Mouse (Mus musculus): ENCODE results near the gene Epc2. TPM values are rescaled to one million over a fixed set of nuclear protein-coding genes. Genes with fewer than 3 reads are reported as not detected.

Gene Epc2
- polyA plus RNA-seq, 1 experiment, result 14.0 TPM

- no peaks in the 10 kb centered on the region for H3K4me1 ChIP-seq (replicated peaks; ENCODE audit: control insufficient read depth, insufficient read depth, low read length)
- no peaks in the 10 kb centered on the region for H3K27me3 ChIP-seq (ENCODE audit: control insufficient read depth, insufficient read depth, low read length)
- no peak overlapping the region for H3K27ac ChIP-seq (ENCODE audit: control insufficient read depth, insufficient read depth, low read length)
- peaks cover 25% of the 10 kb centered on the region for H3K36me3 ChIP-seq (ENCODE audit: control insufficient read depth, insufficient read depth, low read length)
- TF ChIP-seq CTCF (IDR thresholded peaks at IDR 0.05; ENCODE audit: borderline replicate concordance, control insufficient read depth, extremely low read depth, insufficient read depth, low read length, poor library complexity) (no peak), POLR2A (IDR thresholded peaks at IDR 0.05; ENCODE audit: control insufficient read depth, extremely low read depth, insufficient read depth, low read length, poor library complexity) (no peak)
- H3K4me3 ChIP-seq (ENCODE audit: control insufficient read depth, insufficient read depth, low read length), result no peak overlapping the region
- WGBS, result 82% methylated on average over 2 of the region's 2 CpGs
- no peak for DNase-seq
These were observed 101.8 kb downstream of the Epc2 start for GRCm38 (mm10) chr2:49553096-49553495.

- 92% methylated on average over 4 of the region's 4 CpGs for WGBS
- no peak overlapping the region for H3K4me3 ChIP-seq (ENCODE audit: control insufficient read depth, insufficient read depth, low read length)
- no peak for DNase-seq
- peaks cover 4% of the 10 kb centered on the region; the same call in 1 of the 2 replicates for H3K36me3 ChIP-seq (ENCODE audit: control insufficient read depth, insufficient read depth, low read length)
- no peaks in the 10 kb centered on the region for H3K4me1 ChIP-seq (replicated peaks; ENCODE audit: control insufficient read depth, insufficient read depth, low read length)
- no peaks in the 10 kb centered on the region for H3K27me3 ChIP-seq (ENCODE audit: control insufficient read depth, insufficient read depth, low read length)
- H3K27ac ChIP-seq (ENCODE audit: control insufficient read depth, insufficient read depth, low read length), result no peak overlapping the region
- no peak for TF ChIP-seq CTCF (IDR thresholded peaks at IDR 0.05; ENCODE audit: borderline replicate concordance, control insufficient read depth, extremely low read depth, insufficient read depth, low read length, poor library complexity)
- TF ChIP-seq POLR2A (IDR thresholded peaks at IDR 0.05; ENCODE audit: control insufficient read depth, extremely low read depth, insufficient read depth, low read length, poor library complexity), result no peak
These were observed 106.1 kb downstream of the Epc2 start for GRCm38 (mm10) chr2:49557339-49557738.

GRCm38 (mm10) chr2:49558361-49558760 is 107.1 kb downstream of the Epc2 start:
- Histone ChIP-seq H3K4me3 (ENCODE audit: control insufficient read depth, insufficient read depth, low read length) (no peak overlapping the region), H3K27ac (ENCODE audit: control insufficient read depth, insufficient read depth, low read length) (no peak overlapping the region), H3K36me3 (ENCODE audit: control insufficient read depth, insufficient read depth, low read length) (no peaks in the 10 kb centered on the region), H3K4me1 (replicated peaks; ENCODE audit: control insufficient read depth, insufficient read depth, low read length) (no peaks in the 10 kb centered on the region), H3K27me3 (ENCODE audit: control insufficient read depth, insufficient read depth, low read length) (no peaks in the 10 kb centered on the region)
- TF ChIP-seq POLR2A (IDR thresholded peaks at IDR 0.05; ENCODE audit: control insufficient read depth, extremely low read depth, insufficient read depth, low read length, poor library complexity) (no peak), CTCF (IDR thresholded peaks at IDR 0.05; ENCODE audit: borderline replicate concordance, control insufficient read depth, extremely low read depth, insufficient read depth, low read length, poor library complexity) (no peak)
- WGBS, result 91% methylated on average over 3 of the region's 3 CpGs
- no peak for DNase-seq

- Histone ChIP-seq H3K4me1 (replicated peaks; ENCODE audit: control insufficient read depth, insufficient read depth, low read length) (no peaks in the 10 kb centered on the region), H3K36me3 (ENCODE audit: control insufficient read depth, insufficient read depth, low read length) (no peaks in the 10 kb centered on the region), H3K4me3 (ENCODE audit: control insufficient read depth, insufficient read depth, low read length) (no peak overlapping the region), H3K27me3 (ENCODE audit: control insufficient read depth, insufficient read depth, low read length) (no peaks in the 10 kb centered on the region), H3K27ac (ENCODE audit: control insufficient read depth, insufficient read depth, low read length) (no peak overlapping the region)
- TF ChIP-seq POLR2A (IDR thresholded peaks at IDR 0.05; ENCODE audit: control insufficient read depth, extremely low read depth, insufficient read depth, low read length, poor library complexity) (no peak), CTCF (IDR thresholded peaks at IDR 0.05; ENCODE audit: borderline replicate concordance, control insufficient read depth, extremely low read depth, insufficient read depth, low read length, poor library complexity) (no peak)
- WGBS, result 95% methylated on average over 10 of the region's 10 CpGs
- no peak for DNase-seq
These were observed 111.5 kb downstream of the Epc2 start for GRCm38 (mm10) chr2:49562688-49563350.

- no peak overlapping the region for H3K27ac ChIP-seq (ENCODE audit: control insufficient read depth, insufficient read depth, low read length)
- TF ChIP-seq CTCF (IDR thresholded peaks at IDR 0.05; ENCODE audit: borderline replicate concordance, control insufficient read depth, extremely low read depth, insufficient read depth, low read length, poor library complexity) (no peak), POLR2A (IDR thresholded peaks at IDR 0.05; ENCODE audit: control insufficient read depth, extremely low read depth, insufficient read depth, low read length, poor library complexity) (no peak)
- no peaks in the 10 kb centered on the region for H3K27me3 ChIP-seq (ENCODE audit: control insufficient read depth, insufficient read depth, low read length)
- H3K4me3 ChIP-seq (ENCODE audit: control insufficient read depth, insufficient read depth, low read length), result no peak overlapping the region
- H3K4me1 ChIP-seq (replicated peaks; ENCODE audit: control insufficient read depth, insufficient read depth, low read length), result no peaks in the 10 kb centered on the region
- DNase-seq, result no peak
- H3K36me3 ChIP-seq (ENCODE audit: control insufficient read depth, insufficient read depth, low read length), result no peaks in the 10 kb centered on the region
- WGBS, result 74% methylated on average over 16 of the region's 16 CpGs
These were observed 118.8 kb downstream of the Epc2 start for GRCm38 (mm10) chr2:49569862-49570777.

- Histone ChIP-seq H3K4me3 (ENCODE audit: control insufficient read depth, insufficient read depth, low read length) (no peak overlapping the region), H3K4me1 (replicated peaks; ENCODE audit: control insufficient read depth, insufficient read depth, low read length) (no peaks in the 10 kb centered on the region), H3K27ac (ENCODE audit: control insufficient read depth, insufficient read depth, low read length) (no peak overlapping the region), H3K36me3 (ENCODE audit: control insufficient read depth, insufficient read depth, low read length) (no peaks in the 10 kb centered on the region), H3K27me3 (ENCODE audit: control insufficient read depth, insufficient read depth, low read length) (no peaks in the 10 kb centered on the region)
- 47% methylated on average over 6 of the region's 6 CpGs for WGBS
- no peak for TF ChIP-seq CTCF (IDR thresholded peaks at IDR 0.05; ENCODE audit: borderline replicate concordance, control insufficient read depth, extremely low read depth, insufficient read depth, low read length, poor library complexity)
- DNase-seq, result no peak
These were observed 119.5 kb downstream of the Epc2 start for GRCm38 (mm10) chr2:49570778-49571101.

Measured in thymus, adult 2 months (tissue).